Mouse (Mus musculus) ES-Bruce4 (cell line): ENCODE data around the gene Filip1. TPM values are rescaled to one million over a fixed set of nuclear protein-coding genes. Genes with fewer than 3 reads are reported as not detected.

Experiments
- H3K27ac ChIP-seq: 2 replicates; pipeline ENCODE4 v1.5.1; 2012; ENCODE audit warnings: low read length, inconsistent platforms; ENCODE audit not compliant: insufficient read depth
- H3K27me3 ChIP-seq: 2 replicates; pipeline ENCODE4 v1.6.1; 2012; ENCODE audit warnings: mild to moderate bottlenecking, low read length, inconsistent platforms; ENCODE audit not compliant: control insufficient read depth, poor library complexity, insufficient read depth, severe bottlenecking
- H3K36me3 ChIP-seq: 2 replicates; pipeline ENCODE4 v1.6.1; 2012; ENCODE audit warnings: inconsistent platforms, mild to moderate bottlenecking, low read length, moderate library complexity; ENCODE audit not compliant: control insufficient read depth, poor library complexity, insufficient read depth, severe bottlenecking
- H3K4me1 ChIP-seq: one replicate; pipeline ENCODE4 v1.8.1; 2011; ENCODE audit warnings: low read length; ENCODE audit not compliant: control insufficient read depth, insufficient read depth
- H3K4me3 ChIP-seq: 2 replicates; pipeline ENCODE4 v1.5.1; 2011; ENCODE audit warnings: low read depth, mild to moderate bottlenecking, low read length
- H3K9ac ChIP-seq: 2 replicates; pipeline ENCODE4 v1.6.1; 2012; ENCODE audit warnings: low read depth, mild to moderate bottlenecking, inconsistent platforms; ENCODE audit not compliant: poor library complexity, severe bottlenecking
- H3K9me3 ChIP-seq: replicated peaks from 2 replicates; pipeline ENCODE4 v1.6.1; 2012; ENCODE audit warnings: mild to moderate bottlenecking, low read length, inconsistent platforms; ENCODE audit not compliant: control insufficient read depth, poor library complexity, insufficient read depth, severe bottlenecking
- CTCF ChIP-seq: IDR thresholded peaks from one replicate; pipeline ENCODE4 v1.8.1; 2011; ENCODE audit warnings: low read depth, low read length
- EP300 ChIP-seq: IDR thresholded peaks from 2 replicates; pipeline ENCODE4 v1.6.1; 2011; ENCODE audit warnings: low read depth, low read length; ENCODE audit not compliant: insufficient read depth
- POLR2A ChIP-seq: IDR thresholded peaks from one replicate; pipeline ENCODE4 v1.8.1; 2011; ENCODE audit warnings: low read length; ENCODE audit not compliant: insufficient read depth
- polyA plus RNA-seq: library from polyadenylated mRNA; stranded (reverse); fragments of >200 nt; gene quantifications from 2 replicates; pipeline ENCODE4 v1.2.4, GENCODE M21; 2011; ENCODE audit warnings: low read depth; ENCODE audit not compliant: missing spikeins, insufficient read depth, insufficient read length

Gene Filip1
- polyA plus RNA-seq, 1 experiment: not detected

DNA sequence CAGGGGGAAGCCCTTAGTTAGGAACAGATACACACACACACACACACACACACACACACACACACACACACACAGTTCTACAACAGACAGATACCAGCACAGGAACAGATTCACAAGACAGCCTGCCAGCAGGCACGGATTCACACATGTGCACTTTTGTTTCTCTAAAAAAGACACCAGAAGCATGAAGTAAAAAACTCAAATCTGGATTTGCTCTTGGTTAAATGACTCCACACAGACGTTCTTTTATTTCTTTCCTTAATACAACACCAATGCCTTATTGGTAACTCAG, 226.9 kb downstream of the Filip1 start:
- Histone ChIP-seq H3K4me1 (no peaks in the 10 kb centered on the region), H3K27ac (no peak overlapping the region), H3K4me3 (no peak overlapping the region), H3K36me3 (no peaks in the 10 kb centered on the region), H3K9ac (no peak overlapping the region), H3K9me3 (no peaks in the 10 kb centered on the region), H3K27me3 (no peaks in the 10 kb centered on the region)
- no peak for TF ChIP-seq EP300
- no peak for TF ChIP-seq POLR2A
- TF ChIP-seq CTCF: no peak

DNA sequence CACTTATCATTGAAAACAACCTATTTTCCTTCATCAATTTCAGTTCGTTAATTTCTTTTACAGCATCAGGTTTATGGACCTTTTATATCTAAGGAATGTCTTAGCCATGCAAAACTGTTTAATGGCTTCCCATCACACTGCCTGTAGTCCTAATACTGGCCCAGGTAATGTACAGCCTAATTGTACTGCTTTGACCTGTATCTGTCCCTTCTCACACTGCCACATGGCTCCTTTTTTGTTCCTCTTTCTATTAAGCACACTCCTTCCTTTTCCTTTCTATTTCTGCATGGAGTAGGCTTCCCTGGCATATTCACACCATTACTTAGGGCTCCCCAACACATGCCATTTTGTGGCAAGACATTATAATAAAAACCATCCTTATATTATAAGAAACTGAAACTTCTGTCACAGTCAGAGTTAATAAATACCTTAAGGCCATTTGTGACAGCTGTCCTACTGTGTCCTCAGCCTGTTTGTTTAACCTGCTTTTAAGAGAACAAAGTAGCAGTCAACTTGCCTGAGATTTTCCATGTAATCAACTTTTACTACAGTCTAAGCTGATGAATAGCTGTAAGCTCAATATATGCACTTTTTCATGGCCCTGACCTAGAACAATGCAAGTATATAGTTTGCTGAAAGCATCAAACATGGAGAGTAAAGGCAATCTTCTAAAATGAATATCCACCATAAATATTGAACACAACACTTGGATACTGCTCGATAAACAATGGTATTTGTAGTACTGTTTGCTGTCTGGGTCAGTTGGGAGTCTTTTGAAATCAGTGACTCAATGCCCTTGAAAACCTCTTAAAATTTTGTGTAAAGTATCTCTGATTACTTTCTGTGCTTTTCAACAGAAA, 227.5 kb downstream of the Filip1 start:
- no peak overlapping the region for H3K27ac ChIP-seq

GRCm38 (mm10) chr9:79784439-79784838, 228.2 kb downstream of the Filip1 start:
- no peak overlapping the region for H3K9ac ChIP-seq
- H3K4me3 ChIP-seq: no peak overlapping the region
- no peaks in the 10 kb centered on the region for H3K27me3 ChIP-seq
- no peaks in the 10 kb centered on the region for H3K36me3 ChIP-seq
- TF ChIP-seq EP300 (no peak), CTCF (no peak), POLR2A (no peak)
- no peaks in the 10 kb centered on the region for H3K4me1 ChIP-seq
- H3K27ac ChIP-seq: no peak overlapping the region
- no peaks in the 10 kb centered on the region for H3K9me3 ChIP-seq

More for the DNA sequence above, 227.5 kb downstream of the Filip1 start:
- Histone ChIP-seq H3K36me3 (no peaks in the 10 kb centered on the region), H3K9me3 (no peaks in the 10 kb centered on the region), H3K9ac (no peak overlapping the region), H3K27me3 (no peaks in the 10 kb centered on the region), H3K4me1 (no peaks in the 10 kb centered on the region), H3K4me3 (no peak overlapping the region)
- TF ChIP-seq EP300 (no peak), CTCF (no peak), POLR2A (no peak)

- no peaks in the 10 kb centered on the region for H3K9me3 ChIP-seq
- no peaks in the 10 kb centered on the region; the same call in 1 of the 2 replicates for H3K36me3 ChIP-seq
- no peaks in the 10 kb centered on the region for H3K4me1 ChIP-seq
- no peaks in the 10 kb centered on the region for H3K27me3 ChIP-seq
- no peak overlapping the region for H3K4me3 ChIP-seq
- no peak overlapping the region for H3K27ac ChIP-seq
- no peak overlapping the region for H3K9ac ChIP-seq
- TF ChIP-seq POLR2A (no peak), CTCF (no peak), EP300 (no peak)
These were observed 233.3 kb downstream of the Filip1 start for GRCm38 (mm10) chr9:79779354-79779753.

- no peak for TF ChIP-seq POLR2A
- Histone ChIP-seq H3K9me3 (no peaks in the 10 kb centered on the region), H3K36me3 (no peaks in the 10 kb centered on the region), H3K9ac (no peak overlapping the region), H3K4me1 (no peaks in the 10 kb centered on the region), H3K27ac (no peak overlapping the region), H3K4me3 (no peak overlapping the region), H3K27me3 (no peaks in the 10 kb centered on the region)
These were observed 245.6 kb downstream of the Filip1 start for GRCm38 (mm10) chr9:79766991-79767545.

GRCm38 (mm10) chr9:79765329-79765728, 247.3 kb downstream of the Filip1 start:
- no peaks in the 10 kb centered on the region for H3K9me3 ChIP-seq
- H3K4me3 ChIP-seq: no peak overlapping the region
- no peaks in the 10 kb centered on the region for H3K4me1 ChIP-seq
- H3K27me3 ChIP-seq: no peaks in the 10 kb centered on the region
- no peak overlapping the region for H3K27ac ChIP-seq
- no peak overlapping the region for H3K9ac ChIP-seq
- H3K36me3 ChIP-seq: no peaks in the 10 kb centered on the region
- TF ChIP-seq POLR2A (no peak), EP300 (no peak), CTCF (no peak)

Other genes starting within 250 kb of the Filip1 start
- gene Tmem30a, start 219.3 kb downstream of the Filip1 start, polyA plus RNA-seq: 58.8 and 59.1 TPM in 2 replicates
- gene Senp6, start 54.1 kb upstream of the Filip1 start, polyA plus RNA-seq: 117 and 128 TPM in 2 replicates
- 20.0 and 20.9 TPM in 2 replicates for gene Myo6, start 152.2 kb upstream of the Filip1 start, polyA plus RNA-seq